Mouse (Mus musculus) CH12.LX (cell line): ENCODE measurements at regions not wholly inside any gene's neighbourhood (a gene's known extent, or its start where the extent isn't known, plus 50 kb on each side); places are given as distances from the start of the nearest gene placed in this dataset.
"Not testable (repeated sequence)": the region's sequence is repeated elsewhere in the genome, so short reads cannot be mapped to it uniquely, and the experiment has no call there.

Experiments
- DNase-seq: peaks from one replicate; pipeline ENCODE4 v3.0.0-alpha.2; 2013; ENCODE audit errors: extremely low read depth
- H3K27ac ChIP-seq: 2 replicates; pipeline ENCODE4 v1.5.1; 2012; ENCODE audit warnings: low read depth, mild to moderate bottlenecking, control low read depth, moderate library complexity; ENCODE audit not compliant: insufficient read depth
- H3K27me3 ChIP-seq: replicated peaks from 2 replicates; pipeline ENCODE3; 2012; ENCODE audit warnings: inconsistent platforms
- H3K36me3 ChIP-seq, 2 experiments: replicated peaks in 1 of 2; 2 replicates each; pipeline versions ENCODE3 to v1.6.1; 2012; ENCODE audit warnings: inconsistent platforms in 1 of 2, low read length in 1 of 2, mild to moderate bottlenecking in 1 of 2, mixed read lengths in 1 of 2, moderate library complexity in 1 of 2; ENCODE audit not compliant: control insufficient read depth in 1 of 2, insufficient read depth in 1 of 2
- H3K4me1 ChIP-seq, 2 experiments: 2 replicates each; pipeline ENCODE4 v1.6.1; 2012; ENCODE audit warnings: inconsistent platforms in 1 of 2, moderate library complexity in 1 of 2; ENCODE audit not compliant: insufficient read depth in 2 of 2, control insufficient read depth in 1 of 2
- H3K4me2 ChIP-seq: 2 replicates; pipeline ENCODE4 v1.6.1; 2012; ENCODE audit warnings: low read depth, mild to moderate bottlenecking, control low read depth; ENCODE audit not compliant: poor library complexity, insufficient read depth, severe bottlenecking
- H3K4me3 ChIP-seq, 3 experiments: fragments of 150-350 bp in 1 of 3; sonication (generic) in 1 of 3; replicated peaks in 1 of 3; 2 replicates each; pipeline versions ENCODE3 to v1.5.1; 2011 to 2012; ENCODE audit warnings: low read depth in 2 of 3, low read length in 2 of 3, mild to moderate bottlenecking in 2 of 3, moderate library complexity in 2 of 3, control low read depth in 1 of 3, improper control_type of control experiment in 1 of 3, inconsistent platforms in 1 of 3, mixed read lengths in 1 of 3; ENCODE audit not compliant: poor library complexity in 1 of 3
- H3K79me2 ChIP-seq: replicated peaks from 2 replicates; pipeline ENCODE4 v1.6.1; 2012; ENCODE audit warnings: mild to moderate bottlenecking, moderate library complexity; ENCODE audit not compliant: control insufficient read depth, poor library complexity, insufficient read depth, severe bottlenecking; ENCODE audit errors: extremely low read depth
- H3K9ac ChIP-seq: 2 replicates; pipeline ENCODE4 v1.6.1; 2012; ENCODE audit warnings: low read depth, mild to moderate bottlenecking, control low read depth, moderate library complexity; ENCODE audit not compliant: insufficient read depth
- H3K9me3 ChIP-seq: replicated peaks from 2 replicates; pipeline ENCODE3; 2012; ENCODE audit warnings: low read length, inconsistent platforms, mixed read lengths
- CHD1 ChIP-seq: IDR thresholded peaks from 2 replicates; pipeline ENCODE4 v1.6.1; 2012; ENCODE audit warnings: low read depth, low read length, improper control_type of control experiment, inconsistent platforms
- CHD2 ChIP-seq: IDR thresholded peaks from 2 replicates; pipeline ENCODE4 v1.6.1; 2011; ENCODE audit warnings: low read length, improper control_type of control experiment
- CTCF ChIP-seq, 2 experiments: IDR thresholded peaks in 1 of 2; conservative IDR thresholded peaks in 1 of 2; 2 replicates each; pipeline ENCODE4 v1.5.1; 2011 to 2012; ENCODE audit warnings: low read depth in 2 of 2, low read length in 2 of 2, improper control_type of control experiment in 1 of 2, inconsistent platforms in 1 of 2, mild to moderate bottlenecking in 1 of 2, moderate library complexity in 1 of 2
- GABPA ChIP-seq: IDR thresholded peaks from 2 replicates; pipeline ENCODE4 v1.6.1; 2012; ENCODE audit warnings: low read depth, low read length, improper control_type of control experiment, inconsistent platforms; ENCODE audit not compliant: insufficient replicate concordance
- MXI1 ChIP-seq: IDR thresholded peaks from 2 replicates; pipeline ENCODE4 v1.6.1; 2011; ENCODE audit warnings: mild to moderate bottlenecking, low read depth, low read length, improper control_type of control experiment
- NELFE ChIP-seq: IDR thresholded peaks from 2 replicates; pipeline ENCODE4 v1.6.1; 2011; ENCODE audit warnings: low read depth, low read length, improper control_type of control experiment
- POLR2A ChIP-seq: IDR thresholded peaks from 2 replicates; pipeline ENCODE4 v1.6.1; 2011; ENCODE audit warnings: low read depth, mild to moderate bottlenecking, improper control_type of control experiment, low read length
- POLR2AphosphoS2 ChIP-seq: IDR thresholded peaks from 2 replicates; pipeline ENCODE4 v1.6.1; 2011; ENCODE audit warnings: low read depth, low read length, improper control_type of control experiment
- RAD21 ChIP-seq: IDR thresholded peaks from 2 replicates; pipeline ENCODE4 v1.6.1; 2011; ENCODE audit warnings: low read depth, mild to moderate bottlenecking, low read length, improper control_type of control experiment, moderate library complexity
- TCF12 ChIP-seq: IDR thresholded peaks from 2 replicates; pipeline ENCODE4 v1.6.1; 2014; ENCODE audit warnings: low read depth, mild to moderate bottlenecking, inconsistent platforms, low read length, improper control_type of control experiment
- UBTF ChIP-seq: IDR thresholded peaks from 2 replicates; pipeline ENCODE4 v1.6.1; 2012; ENCODE audit warnings: low read depth, mild to moderate bottlenecking, inconsistent platforms, low read length, improper control_type of control experiment, moderate library complexity
- USF1 ChIP-seq: IDR thresholded peaks from 2 replicates; pipeline ENCODE4 v1.6.1; 2014; ENCODE audit warnings: low read depth, mild to moderate bottlenecking, inconsistent platforms, low read length, improper control_type of control experiment
- ZKSCAN1 ChIP-seq: IDR thresholded peaks from 2 replicates; pipeline ENCODE4 v1.6.1; 2012; ENCODE audit warnings: low read depth, inconsistent platforms, low read length, improper control_type of control experiment, borderline replicate concordance
- dilution Hi-C: fragments of 300-500 bp; cut with MboI; formaldehyde crosslinking; loops from 2 replicates; pipeline ENCODE4 v1.14.3; 2020; ENCODE audit warnings: low sequenced_read_pairs; ENCODE audit not compliant: extremely low pct_unique_long_range_greater_than_20kb, extremely low pct_ligation_motif_present
- in situ Hi-C: fragments of 300-500 bp; cut with MboI; formaldehyde crosslinking; loops from 3 replicates; pipeline ENCODE4 v1.14.3; 2019; ENCODE audit warnings: low sequenced_read_pairs, low pct_ligation_motif_present, low pct_unique_long_range_greater_than_20kb, mixed read lengths

DNA sequence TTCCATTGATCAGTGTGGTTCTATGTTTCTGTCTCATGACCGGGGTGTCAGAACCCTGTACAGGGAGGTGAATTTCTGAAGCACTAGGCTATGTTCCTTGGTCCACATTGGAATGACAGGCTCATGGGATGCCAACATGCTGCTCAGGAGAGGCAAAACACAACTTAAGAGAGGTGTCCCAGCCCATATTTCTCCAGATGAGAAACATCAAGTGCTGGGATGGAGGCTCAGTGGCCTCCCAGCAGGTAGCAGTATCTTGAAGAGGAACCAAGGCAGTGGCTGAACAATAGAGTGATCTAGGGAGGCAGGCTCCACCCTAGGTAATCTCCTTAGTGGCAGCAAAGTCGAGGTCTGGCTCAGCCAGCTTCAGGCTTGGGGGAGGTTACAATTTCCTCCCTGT is 239.2 kb upstream of the Gm28363 start:
- dilution Hi-C loops: no loop called here
- Histone ChIP-seq H3K79me2 (no peaks in the 10 kb centered on the region), H3K4me3 (no peak overlapping the region), H3K27ac (no peak overlapping the region), H3K9ac (no peak overlapping the region), H3K9me3 (peaks cover 16% of the 10 kb centered on the region), H3K36me3 (no peaks in the 10 kb centered on the region), H3K27me3 (no peaks in the 10 kb centered on the region), H3K4me1 (no peaks in the 10 kb centered on the region), H3K4me2 (no peak overlapping the region)
- no peak for DNase-seq
- TF ChIP-seq CHD1: no peak
- no peak for TF ChIP-seq GABPA
- no peak for TF ChIP-seq CTCF (conservative IDR thresholded peaks at IDR 0.05 in 1 of 2, IDR thresholded peaks at IDR 0.05 in 1 of 2; ENCODE audit: low read depth in 2 of 2, low read length in 2 of 2)
- TF ChIP-seq POLR2A: no peak
- no peak for TF ChIP-seq TCF12
- no peak for TF ChIP-seq USF1
- TF ChIP-seq MXI1: no peak
- no peak for TF ChIP-seq NELFE
- no peak for TF ChIP-seq CHD2
- no peak for TF ChIP-seq ZKSCAN1
- TF ChIP-seq UBTF: no peak
- TF ChIP-seq RAD21: no peak
- TF ChIP-seq POLR2AphosphoS2: no peak
- in situ Hi-C loops: no loop called here

DNA sequence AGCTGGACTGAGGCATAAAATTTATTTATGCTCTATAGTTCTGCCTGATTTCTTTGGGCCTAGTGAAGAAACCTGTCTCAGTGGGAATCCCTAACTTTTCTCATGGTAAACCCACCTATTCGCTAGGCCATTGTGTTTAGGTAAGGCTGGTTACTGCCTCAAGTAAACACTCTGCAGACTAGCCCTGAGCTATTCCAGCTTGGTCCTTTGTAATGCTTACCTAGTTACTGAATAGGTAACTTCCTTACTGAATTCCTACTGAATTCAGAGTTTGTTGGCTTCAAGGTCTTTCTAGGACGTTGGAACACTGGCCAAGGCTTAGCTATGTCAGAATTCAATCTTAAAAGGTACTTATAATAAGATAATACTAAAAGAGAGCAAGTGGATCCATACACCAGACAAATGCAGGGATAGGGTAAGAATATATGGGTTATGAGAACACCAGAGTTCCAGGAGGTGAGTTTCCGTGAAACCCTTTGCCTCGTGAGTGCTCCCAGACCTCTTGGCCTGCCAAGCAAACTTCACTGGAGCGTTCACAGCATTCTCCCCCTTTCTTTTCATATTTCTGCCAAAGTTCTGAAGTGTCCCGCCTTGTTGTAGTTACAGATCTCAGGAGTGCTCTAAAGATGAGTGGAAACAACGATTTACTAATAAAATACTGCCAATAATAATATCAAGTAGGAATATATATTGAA is 238.6 kb upstream of the Gm28363 start:
- H3K27ac ChIP-seq, DNase-seq, dilution Hi-C loops, H3K4me3 ChIP-seq, H3K79me2 ChIP-seq, H3K4me1 ChIP-seq, H3K9ac ChIP-seq, H3K27me3 ChIP-seq, H3K36me3 ChIP-seq, H3K4me2 ChIP-seq, in situ Hi-C loops: not testable (repeated sequence)
- peaks cover 16% of the 10 kb centered on the region for H3K9me3 ChIP-seq

DNA sequence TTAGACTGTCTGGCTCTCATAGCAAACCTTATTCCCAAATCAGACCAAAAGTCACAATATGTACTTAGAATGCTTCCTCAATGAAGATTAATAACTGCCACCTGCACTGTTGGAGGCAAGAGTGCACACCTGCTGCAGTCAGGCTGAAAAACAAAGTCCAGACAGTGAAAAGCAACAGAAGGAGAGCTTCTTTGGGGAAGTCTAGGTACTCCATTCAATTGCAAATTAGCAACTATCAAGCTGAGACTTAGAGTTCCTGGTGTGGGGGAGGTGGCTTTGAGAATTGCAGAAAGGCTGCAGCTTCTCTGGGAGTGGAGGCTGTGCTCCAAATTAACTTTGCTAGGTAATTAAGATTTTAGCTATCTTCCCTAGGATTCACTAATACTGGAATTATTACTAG is 237.8 kb upstream of the Gm28363 start:
- H3K27ac ChIP-seq, H3K79me2 ChIP-seq, H3K4me2 ChIP-seq, DNase-seq, H3K4me1 ChIP-seq, H3K36me3 ChIP-seq, H3K9ac ChIP-seq, dilution Hi-C loops, H3K27me3 ChIP-seq, H3K4me3 ChIP-seq, in situ Hi-C loops: not testable (repeated sequence)
- peaks cover 18% of the 10 kb centered on the region for H3K9me3 ChIP-seq
